Mouse (Mus musculus): ENCODE results near the gene Vmn1r40. TPM values are rescaled to one million over a fixed set of nuclear protein-coding genes. Genes with fewer than 3 reads are reported as not detected.
A peak's percentile ranks its signal among the peaks of the same experiment; 100 is the strongest.

Gene Vmn1r40
- polyA plus RNA-seq, 1 experiment: not detected

- Histone ChIP-seq H3ac (ENCODE audit: control insufficient read depth, insufficient read length, low read depth) (no peak overlapping the region), H3K4me3 (ENCODE audit: insufficient read depth, poor library complexity, severe bottlenecking) (no peak overlapping the region), H3K79me2 (ENCODE audit: control insufficient read depth, insufficient read depth) (no peaks in the 10 kb centered on the region), H3K79me3 (ENCODE audit: low read depth) (no peaks in the 10 kb centered on the region), H3K36me3 (ENCODE audit: control insufficient read depth, insufficient read depth) (no peaks in the 10 kb centered on the region), H3K27me3 (ENCODE audit: control insufficient read depth, insufficient read depth, insufficient read length) (no peaks in the 10 kb centered on the region)
- TF ChIP-seq CTCF (IDR thresholded peaks at IDR 0.05; ENCODE audit: control insufficient read depth, insufficient read depth, insufficient read length): no peak
- no peak for TF ChIP-seq CEBPB (IDR thresholded peaks at IDR 0.05; ENCODE audit: low read depth)
- no peak for TF ChIP-seq MYOG (IDR thresholded peaks at IDR 0.05; ENCODE audit: control insufficient read depth, extremely low read depth, insufficient read length)
- TF ChIP-seq FOSL1 (IDR thresholded peaks at IDR 0.05; ENCODE audit: insufficient read depth, low read length, poor library complexity, severe bottlenecking): no peak
- no peak for TF ChIP-seq USF1 (IDR thresholded peaks at IDR 0.05; ENCODE audit: low read depth)
- TF ChIP-seq MYOD1 (IDR thresholded peaks at IDR 0.05; ENCODE audit: control insufficient read depth, insufficient read length, low read depth): no peak
- no peak for TF ChIP-seq MAX (IDR thresholded peaks at IDR 0.05)
Observed at GRCm38 (mm10) chr6:89673135-89673780, 34.1 kb upstream of the Vmn1r40 start.

GRCm38 (mm10) chr6:89678522-89678921 lies 28.8 kb upstream of the Vmn1r40 start:
- no peak overlapping the region for H3ac ChIP-seq (ENCODE audit: control insufficient read depth, insufficient read length, low read depth)
- H3K27me3 ChIP-seq (ENCODE audit: control insufficient read depth, insufficient read depth, insufficient read length): no peaks in the 10 kb centered on the region
- no peaks in the 10 kb centered on the region for H3K79me2 ChIP-seq (ENCODE audit: control insufficient read depth, insufficient read depth)
- TF ChIP-seq USF1 (IDR thresholded peaks at IDR 0.05; ENCODE audit: low read depth): no peak
- TF ChIP-seq CEBPB (IDR thresholded peaks at IDR 0.05; ENCODE audit: low read depth): no peak
- TF ChIP-seq MAX (IDR thresholded peaks at IDR 0.05): no peak
- TF ChIP-seq MYOD1 (IDR thresholded peaks at IDR 0.05; ENCODE audit: control insufficient read depth, insufficient read length, low read depth): no peak
- TF ChIP-seq FOSL1 (IDR thresholded peaks at IDR 0.05; ENCODE audit: insufficient read depth, low read length, poor library complexity, severe bottlenecking): no peak
- no peak for TF ChIP-seq CTCF (IDR thresholded peaks at IDR 0.05; ENCODE audit: control insufficient read depth, insufficient read depth, insufficient read length)
- TF ChIP-seq MYOG (IDR thresholded peaks at IDR 0.05; ENCODE audit: control insufficient read depth, extremely low read depth, insufficient read length): no peak
- H3K79me3 ChIP-seq (ENCODE audit: low read depth): no peaks in the 10 kb centered on the region
- no peak overlapping the region for H3K4me3 ChIP-seq (ENCODE audit: insufficient read depth, poor library complexity, severe bottlenecking)
- H3K36me3 ChIP-seq (ENCODE audit: control insufficient read depth, insufficient read depth): no peaks in the 10 kb centered on the region

GRCm38 (mm10) chr6:89679291-89679835 lies 28.0 kb upstream of the Vmn1r40 start:
- Histone ChIP-seq H3K79me3 (ENCODE audit: low read depth) (no peaks in the 10 kb centered on the region), H3K36me3 (ENCODE audit: control insufficient read depth, insufficient read depth) (no peaks in the 10 kb centered on the region), H3ac (ENCODE audit: control insufficient read depth, insufficient read length, low read depth) (no peak overlapping the region), H3K4me3 (ENCODE audit: insufficient read depth, poor library complexity, severe bottlenecking) (no peak overlapping the region), H3K79me2 (ENCODE audit: control insufficient read depth, insufficient read depth) (no peaks in the 10 kb centered on the region), H3K27me3 (ENCODE audit: control insufficient read depth, insufficient read depth, insufficient read length) (no peaks in the 10 kb centered on the region)
- TF ChIP-seq MYOG (IDR thresholded peaks at IDR 0.05; ENCODE audit: control insufficient read depth, extremely low read depth, insufficient read length) (no peak), CEBPB (IDR thresholded peaks at IDR 0.05; ENCODE audit: low read depth) (no peak), CTCF (IDR thresholded peaks at IDR 0.05; ENCODE audit: control insufficient read depth, insufficient read depth, insufficient read length) (peak; percentile 63)

DNA sequence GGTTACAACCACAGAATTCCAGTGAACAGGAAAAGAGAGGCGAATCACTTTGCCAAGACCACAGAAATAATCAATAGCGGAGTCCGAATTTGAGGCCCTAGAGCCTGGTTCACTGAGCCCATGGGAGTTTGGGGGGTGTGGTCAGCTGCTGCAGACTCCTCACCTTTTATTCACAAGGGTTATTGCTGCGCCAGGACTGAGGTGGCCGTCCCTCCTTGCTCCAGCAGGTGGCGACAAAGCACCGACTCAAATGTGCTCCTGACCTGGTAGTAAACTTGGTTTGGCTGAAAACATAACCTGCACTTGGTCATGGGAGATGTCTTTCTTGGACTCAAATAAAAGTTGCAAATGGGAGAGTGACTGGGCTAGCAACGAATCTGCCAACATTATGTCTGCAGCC lies 27.2 kb upstream of the Vmn1r40 start:
- no peaks in the 10 kb centered on the region for H3K27me3 ChIP-seq (ENCODE audit: control insufficient read depth, insufficient read depth, insufficient read length)
- no peak overlapping the region for H3K4me3 ChIP-seq (ENCODE audit: insufficient read depth, poor library complexity, severe bottlenecking)
- no peak for TF ChIP-seq MYOG (IDR thresholded peaks at IDR 0.05; ENCODE audit: control insufficient read depth, extremely low read depth, insufficient read length)
- no peak for TF ChIP-seq MYOD1 (IDR thresholded peaks at IDR 0.05; ENCODE audit: control insufficient read depth, insufficient read length, low read depth)
- no peak for TF ChIP-seq MAX (IDR thresholded peaks at IDR 0.05)
- TF ChIP-seq CTCF (IDR thresholded peaks at IDR 0.05; ENCODE audit: control insufficient read depth, insufficient read depth, insufficient read length): peak; percentile 91
- TF ChIP-seq CEBPB (IDR thresholded peaks at IDR 0.05; ENCODE audit: low read depth): no peak
- no peak for TF ChIP-seq USF1 (IDR thresholded peaks at IDR 0.05; ENCODE audit: low read depth)
- no peak overlapping the region for H3ac ChIP-seq (ENCODE audit: control insufficient read depth, insufficient read length, low read depth)
- H3K79me2 ChIP-seq (ENCODE audit: control insufficient read depth, insufficient read depth): no peaks in the 10 kb centered on the region
- no peaks in the 10 kb centered on the region for H3K36me3 ChIP-seq (ENCODE audit: control insufficient read depth, insufficient read depth)
- H3K79me3 ChIP-seq (ENCODE audit: low read depth): no peaks in the 10 kb centered on the region

- Histone ChIP-seq H3K4me3 (ENCODE audit: insufficient read depth, poor library complexity, severe bottlenecking) (no peak overlapping the region), H3ac (ENCODE audit: control insufficient read depth, insufficient read length, low read depth) (no peak overlapping the region), H3K36me3 (ENCODE audit: control insufficient read depth, insufficient read depth) (no peaks in the 10 kb centered on the region), H3K79me2 (ENCODE audit: control insufficient read depth, insufficient read depth) (no peaks in the 10 kb centered on the region), H3K27me3 (ENCODE audit: control insufficient read depth, insufficient read depth, insufficient read length) (no peaks in the 10 kb centered on the region), H3K79me3 (ENCODE audit: low read depth) (no peaks in the 10 kb centered on the region)
- TF ChIP-seq MYOG (IDR thresholded peaks at IDR 0.05; ENCODE audit: control insufficient read depth, extremely low read depth, insufficient read length) (no peak), MAX (IDR thresholded peaks at IDR 0.05) (no peak), USF1 (IDR thresholded peaks at IDR 0.05; ENCODE audit: low read depth) (no peak), FOSL1 (IDR thresholded peaks at IDR 0.05; ENCODE audit: insufficient read depth, low read length, poor library complexity, severe bottlenecking) (no peak), MYOD1 (IDR thresholded peaks at IDR 0.05; ENCODE audit: control insufficient read depth, insufficient read length, low read depth) (no peak), CTCF (IDR thresholded peaks at IDR 0.05; ENCODE audit: control insufficient read depth, insufficient read depth, insufficient read length) (peak; percentile 8), CEBPB (IDR thresholded peaks at IDR 0.05; ENCODE audit: low read depth) (no peak)
Observed at GRCm38 (mm10) chr6:89684231-89684630, 23.1 kb upstream of the Vmn1r40 start.

DNA sequence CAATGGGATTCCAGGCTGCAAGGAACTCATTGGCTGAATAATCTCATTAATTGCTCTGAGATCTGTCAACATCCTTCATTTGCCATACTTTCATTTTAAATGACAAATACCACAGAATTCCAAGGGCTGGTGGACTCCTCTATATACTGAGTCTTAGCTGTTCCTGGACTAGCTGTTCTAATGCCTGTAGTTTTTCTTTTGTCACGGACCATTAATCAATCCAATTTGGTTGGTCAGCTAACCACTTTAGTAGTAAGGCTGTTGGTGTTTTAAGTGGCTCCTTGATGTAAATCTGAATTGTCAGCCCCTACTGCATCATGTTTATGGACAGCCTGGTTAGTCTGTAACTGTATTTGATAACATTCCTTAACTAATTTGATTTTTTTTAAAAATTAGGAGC lies 20.2 kb upstream of the Vmn1r40 start:
- TF ChIP-seq CEBPB (IDR thresholded peaks at IDR 0.05; ENCODE audit: low read depth): no peak
- TF ChIP-seq MAX (IDR thresholded peaks at IDR 0.05): no peak
- no peak for TF ChIP-seq FOSL1 (IDR thresholded peaks at IDR 0.05; ENCODE audit: insufficient read depth, low read length, poor library complexity, severe bottlenecking)
- TF ChIP-seq CTCF (IDR thresholded peaks at IDR 0.05; ENCODE audit: control insufficient read depth, insufficient read depth, insufficient read length): no peak
- TF ChIP-seq MYOG (IDR thresholded peaks at IDR 0.05; ENCODE audit: control insufficient read depth, extremely low read depth, insufficient read length): no peak
- no peak for TF ChIP-seq USF1 (IDR thresholded peaks at IDR 0.05; ENCODE audit: low read depth)
- no peak for TF ChIP-seq MYOD1 (IDR thresholded peaks at IDR 0.05; ENCODE audit: control insufficient read depth, insufficient read length, low read depth)
- no peak overlapping the region for H3K4me3 ChIP-seq (ENCODE audit: insufficient read depth, poor library complexity, severe bottlenecking)
- no peaks in the 10 kb centered on the region for H3K79me2 ChIP-seq (ENCODE audit: control insufficient read depth, insufficient read depth)
- H3K27me3 ChIP-seq (ENCODE audit: control insufficient read depth, insufficient read depth, insufficient read length): no peaks in the 10 kb centered on the region
- no peak overlapping the region for H3ac ChIP-seq (ENCODE audit: control insufficient read depth, insufficient read length, low read depth)
- H3K79me3 ChIP-seq (ENCODE audit: low read depth): no peaks in the 10 kb centered on the region
- H3K36me3 ChIP-seq (ENCODE audit: control insufficient read depth, insufficient read depth): no peaks in the 10 kb centered on the region
